Mouse (Mus musculus): ENCODE results near the gene Gadd45b.

GRCm38 (mm10) chr10:80911354-80911753 lies 18.5 kb upstream of the Gadd45b start:
- TF ChIP-seq CTCF (IDR thresholded peaks at IDR 0.05; ENCODE audit: low read depth) = no peak
- no peak for TF ChIP-seq EP300 (optimal IDR thresholded peaks at IDR 0.05)

Data from stomach, postnatal 0 days (tissue).